Mouse (Mus musculus): ENCODE measurements around the gene Ppp2r5a. TPM values are rescaled to one million over a fixed set of nuclear protein-coding genes. Genes with fewer than 3 reads are reported as not detected.
A peak's percentile ranks its signal among the peaks of the same experiment; 100 is the strongest.
"Not testable (repeated sequence)": the region's sequence is repeated elsewhere in the genome, so short reads cannot be mapped to it uniquely, and the experiment has no call there.

The Ppp2r5a gene
- polyA plus RNA-seq, 1 experiment from 2014 or later: 9.5 TPM

GRCm38 (mm10) chr1:191432023-191432422 lies 29.0 kb upstream of the Ppp2r5a start:
- Histone ChIP-seq H3K27ac (no peak overlapping the region), H3K4me1 (peaks cover 34% of the 10 kb centered on the region)

DNA sequence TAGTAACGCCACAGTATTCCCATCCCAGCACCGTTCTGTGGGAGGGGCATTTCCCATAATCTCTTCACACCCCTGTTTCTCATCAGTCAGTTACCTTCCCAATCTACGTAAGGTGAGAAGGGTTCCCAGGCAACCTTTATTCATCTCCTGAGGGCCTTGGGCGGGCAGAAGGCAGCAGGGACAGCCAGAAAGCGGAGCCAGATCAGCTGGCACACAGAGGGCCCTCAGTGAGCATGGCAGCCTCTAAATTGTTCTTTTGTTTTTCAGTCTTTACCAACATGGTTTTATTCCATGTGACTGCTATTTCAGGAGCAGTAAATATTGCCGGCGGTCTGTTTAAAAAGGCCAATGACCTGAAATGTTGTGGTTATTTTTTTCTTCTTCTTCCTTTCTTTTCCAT lies 27.0 kb upstream of the Ppp2r5a start:
- H3K4me1 ChIP-seq: peaks cover 15% of the 10 kb centered on the region
- no peaks in the 10 kb centered on the region for H3K9me3 ChIP-seq
- no peak for DNase-seq (ENCODE audit: extremely low spot score, low spot score)
- H3K27ac ChIP-seq: no peak overlapping the region
- no peak overlapping the region for H3K4me3 ChIP-seq
- 80% methylated on average over 7 of the region's 7 CpGs for WGBS
- H3K36me3 ChIP-seq (replicated peaks): no peaks in the 10 kb centered on the region
- no peaks in the 10 kb centered on the region for H3K27me3 ChIP-seq (ENCODE audit: poor library complexity, severe bottlenecking)

More at GRCm38 (mm10) chr1:191432023-191432422, 29.0 kb upstream of the Ppp2r5a start:
- WGBS: 84% methylated on average over 15 of the region's 15 CpGs
- no peaks in the 10 kb centered on the region for H3K36me3 ChIP-seq (replicated peaks)
- no peaks in the 10 kb centered on the region for H3K9me3 ChIP-seq
- no peak overlapping the region for H3K4me3 ChIP-seq
- DNase-seq (ENCODE audit: extremely low spot score, low spot score): no peak
- H3K27me3 ChIP-seq (ENCODE audit: poor library complexity, severe bottlenecking): no peaks in the 10 kb centered on the region

DNA sequence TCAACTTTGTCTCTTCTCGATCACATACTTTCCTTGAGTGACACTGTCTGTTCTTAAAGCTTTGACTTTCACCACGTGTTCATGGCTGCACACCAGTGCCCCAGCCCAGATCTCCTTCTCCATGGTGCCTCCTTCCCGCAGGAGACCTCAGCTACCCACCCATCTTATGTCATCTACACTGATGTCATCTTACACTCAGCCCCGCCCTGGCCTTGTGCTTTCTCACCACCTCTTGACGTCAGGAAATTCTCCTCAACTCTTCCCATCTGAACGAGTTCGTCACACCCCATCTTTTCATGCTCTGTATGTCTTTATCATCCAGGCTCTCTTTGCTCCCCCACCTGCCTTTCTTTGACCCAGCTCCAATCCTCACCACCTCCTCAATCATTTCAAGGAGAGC lies 22.8 kb upstream of the Ppp2r5a start:
- WGBS: 84% methylated on average over 7 of the region's 7 CpGs
- no peaks in the 10 kb centered on the region for H3K27me3 ChIP-seq (ENCODE audit: poor library complexity, severe bottlenecking)
- no peaks in the 10 kb centered on the region for H3K9me3 ChIP-seq
- peaks cover 5% of the 10 kb centered on the region for H3K4me1 ChIP-seq
- no peak for DNase-seq (ENCODE audit: extremely low spot score, low spot score)
- no peaks in the 10 kb centered on the region for H3K36me3 ChIP-seq (replicated peaks)
- H3K27ac ChIP-seq: no peak overlapping the region
- H3K4me3 ChIP-seq: no peak overlapping the region

DNA sequence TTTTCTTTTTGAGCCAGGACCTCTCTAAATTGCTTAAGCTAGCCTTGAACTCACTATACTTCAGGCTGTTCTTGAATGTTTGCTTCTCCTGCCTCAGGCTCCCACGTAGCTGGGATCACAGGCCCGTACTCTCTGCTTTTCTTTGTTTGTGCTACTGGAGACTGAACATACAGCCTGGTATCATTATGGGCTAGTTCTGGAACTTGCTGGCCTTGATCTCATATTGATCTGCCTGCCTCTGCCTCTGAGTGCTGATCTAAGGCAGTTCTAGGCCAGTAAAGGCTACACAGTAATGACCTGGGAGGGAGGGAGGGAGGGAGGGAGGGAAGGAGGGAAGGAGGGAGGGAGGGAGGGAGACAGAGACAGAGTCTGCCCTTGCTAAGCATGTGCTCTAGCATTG lies 20.1 kb upstream of the Ppp2r5a start:
- WGBS: 76% methylated on average over 2 of the region's 2 CpGs
- no peak overlapping the region for H3K27ac ChIP-seq
- no peak overlapping the region for H3K4me3 ChIP-seq
- no peak for DNase-seq (ENCODE audit: extremely low spot score, low spot score)
- no peaks in the 10 kb centered on the region for H3K9me3 ChIP-seq
- H3K27me3 ChIP-seq (ENCODE audit: poor library complexity, severe bottlenecking): no peaks in the 10 kb centered on the region
- peaks cover 23% of the 10 kb centered on the region for H3K4me1 ChIP-seq
- no peaks in the 10 kb centered on the region for H3K36me3 ChIP-seq (replicated peaks)

- H3K4me1 ChIP-seq: peaks cover 23% of the 10 kb centered on the region
- not testable (repeated sequence) for H3K9me3 ChIP-seq; DNase-seq (ENCODE audit: extremely low spot score, low spot score); H3K4me3 ChIP-seq; H3K27me3 ChIP-seq (ENCODE audit: poor library complexity, severe bottlenecking); H3K27ac ChIP-seq; H3K36me3 ChIP-seq (replicated peaks)
- WGBS: 67% methylated on average over 3 of the region's 3 CpGs
Measured at GRCm38 (mm10) chr1:191422714-191423113, 19.6 kb upstream of the Ppp2r5a start.

DNA sequence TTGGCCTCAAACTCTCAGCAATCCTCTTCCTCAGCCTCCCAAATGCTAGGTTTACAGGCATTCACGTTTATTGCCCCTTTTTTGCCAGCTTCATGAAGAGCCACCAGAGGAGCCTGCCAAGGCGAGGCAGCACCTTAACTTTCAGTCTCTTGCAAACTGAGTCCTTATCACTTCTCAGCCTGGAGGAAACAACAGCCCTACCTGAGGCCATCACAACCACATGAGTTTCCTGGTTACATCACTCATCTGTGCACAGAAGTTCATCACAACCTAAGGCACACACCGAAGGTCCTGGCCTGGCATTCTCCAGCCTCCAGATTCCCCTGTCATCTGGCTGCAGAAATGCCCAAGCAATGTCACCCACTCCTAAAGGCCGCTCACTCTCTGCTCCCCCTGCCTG lies 19.1 kb upstream of the Ppp2r5a start:
- peaks cover 23% of the 10 kb centered on the region for H3K4me1 ChIP-seq
- H3K4me3 ChIP-seq: no peak overlapping the region
- no peak for DNase-seq (ENCODE audit: extremely low spot score, low spot score)
- 69% methylated on average over 4 of the region's 4 CpGs for WGBS
- no peaks in the 10 kb centered on the region for H3K36me3 ChIP-seq (replicated peaks)
- H3K27ac ChIP-seq: no peak overlapping the region
- no peaks in the 10 kb centered on the region for H3K9me3 ChIP-seq
- H3K27me3 ChIP-seq (ENCODE audit: poor library complexity, severe bottlenecking): no peaks in the 10 kb centered on the region

- H3K9me3 ChIP-seq: no peaks in the 10 kb centered on the region
- H3K36me3 ChIP-seq (replicated peaks): no peaks in the 10 kb centered on the region
- WGBS: 80% methylated on average over 1 of the region's 1 CpGs
Measured at GRCm38 (mm10) chr1:191421426-191421999, 18.4 kb upstream of the Ppp2r5a start.

DNA sequence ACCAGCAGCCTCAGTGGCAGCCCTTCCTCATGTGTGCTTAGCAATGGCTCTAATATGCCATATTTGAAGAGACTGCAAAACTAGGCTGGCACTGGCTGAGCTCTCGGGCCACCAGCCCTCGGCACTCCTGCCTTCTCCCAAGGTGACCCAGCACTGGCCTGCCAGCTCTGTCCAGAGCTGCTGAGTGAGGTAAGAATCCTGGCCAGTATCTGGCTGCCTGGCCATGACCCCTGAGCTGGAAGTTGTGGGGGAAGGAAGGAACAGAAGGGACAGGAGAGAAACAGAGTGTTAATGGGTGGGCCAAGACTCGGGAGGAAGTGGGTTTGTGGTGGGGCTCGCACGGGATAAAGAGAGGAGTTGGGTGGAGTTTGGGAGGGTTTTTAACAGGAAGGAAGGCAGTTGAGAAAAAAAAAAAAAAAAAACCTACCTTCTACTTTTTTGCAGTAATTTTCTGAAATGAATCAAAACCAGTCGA lies 17.9 kb upstream of the Ppp2r5a start:
- 63% methylated on average over 6 of the region's 6 CpGs for WGBS
- peaks cover 35% of the 10 kb centered on the region for H3K4me1 ChIP-seq
- H3K27ac ChIP-seq: no peak overlapping the region
- DNase-seq (ENCODE audit: extremely low spot score, low spot score): no peak
- no peaks in the 10 kb centered on the region for H3K9me3 ChIP-seq
- no peaks in the 10 kb centered on the region for H3K36me3 ChIP-seq (replicated peaks)
- no peak overlapping the region for H3K4me3 ChIP-seq
- H3K27me3 ChIP-seq (ENCODE audit: poor library complexity, severe bottlenecking): no peaks in the 10 kb centered on the region

More at GRCm38 (mm10) chr1:191421426-191421999, 18.4 kb upstream of the Ppp2r5a start:
- Histone ChIP-seq H3K27ac (no peak overlapping the region), H3K4me3 (no peak overlapping the region), H3K27me3 (ENCODE audit: poor library complexity, severe bottlenecking) (no peaks in the 10 kb centered on the region), H3K4me1 (peaks cover 29% of the 10 kb centered on the region)
- DNase-seq (ENCODE audit: extremely low spot score, low spot score): no peak

DNA sequence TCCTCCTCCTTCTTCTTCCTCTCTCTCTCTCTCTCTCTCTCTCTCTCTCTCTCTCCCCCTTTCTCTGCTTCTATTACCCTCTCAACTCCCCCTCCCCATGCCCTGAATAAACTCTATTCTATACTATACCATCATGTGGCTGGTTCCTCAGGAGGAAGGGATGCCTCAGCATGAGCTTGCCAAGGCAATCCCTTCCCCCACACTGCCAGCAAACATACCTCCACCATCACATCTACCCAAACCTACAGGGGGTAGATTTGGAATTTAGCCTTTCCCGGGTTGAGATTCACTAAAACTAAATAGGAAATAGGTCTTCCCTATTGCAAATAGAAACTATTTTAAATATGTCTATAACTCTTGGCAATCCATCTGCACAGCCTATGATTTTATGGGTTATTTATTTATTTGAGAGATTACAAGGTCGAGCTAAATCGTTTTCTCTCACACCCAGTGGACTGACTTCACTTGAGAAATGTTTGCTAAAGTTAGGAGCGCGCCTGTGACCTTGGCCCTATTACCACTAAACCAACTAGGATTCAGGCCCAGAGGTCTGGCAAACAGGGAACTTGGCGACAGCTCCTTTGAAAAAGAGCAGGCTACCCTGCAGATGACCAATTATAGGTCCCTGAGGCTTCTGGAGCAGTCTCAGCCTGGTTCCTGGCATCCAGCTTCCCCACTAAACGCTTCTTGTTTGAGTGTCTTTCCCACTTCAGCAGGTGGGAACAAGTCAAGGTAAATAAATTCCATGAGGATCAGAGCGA lies 17.1 kb upstream of the Ppp2r5a start:
- Histone ChIP-seq H3K36me3 (replicated peaks) (no peaks in the 10 kb centered on the region), H3K9me3 (no peaks in the 10 kb centered on the region), H3K4me3 (no peak overlapping the region), H3K27me3 (ENCODE audit: poor library complexity, severe bottlenecking) (no peaks in the 10 kb centered on the region), H3K4me1 (peaks cover 38% of the 10 kb centered on the region), H3K27ac (no peak overlapping the region)
- WGBS: 55% methylated on average over 8 of the region's 8 CpGs
- DNase-seq (ENCODE audit: extremely low spot score, low spot score): no peak

GRCm38 (mm10) chr1:191419421-191419820 lies 16.3 kb upstream of the Ppp2r5a start:
- Histone ChIP-seq H3K4me1 (peaks cover 38% of the 10 kb centered on the region), H3K36me3 (replicated peaks) (no peaks in the 10 kb centered on the region), H3K27me3 (ENCODE audit: poor library complexity, severe bottlenecking) (no peaks in the 10 kb centered on the region), H3K4me3 (no peak overlapping the region), H3K27ac (0 out of 2 replicates have a peak overlapping the region, but pooled peaks have one; percentile 1), H3K9me3 (no peaks in the 10 kb centered on the region)
- WGBS: 67% methylated on average over 6 of the region's 6 CpGs
- no peak for DNase-seq (ENCODE audit: extremely low spot score, low spot score)

DNA sequence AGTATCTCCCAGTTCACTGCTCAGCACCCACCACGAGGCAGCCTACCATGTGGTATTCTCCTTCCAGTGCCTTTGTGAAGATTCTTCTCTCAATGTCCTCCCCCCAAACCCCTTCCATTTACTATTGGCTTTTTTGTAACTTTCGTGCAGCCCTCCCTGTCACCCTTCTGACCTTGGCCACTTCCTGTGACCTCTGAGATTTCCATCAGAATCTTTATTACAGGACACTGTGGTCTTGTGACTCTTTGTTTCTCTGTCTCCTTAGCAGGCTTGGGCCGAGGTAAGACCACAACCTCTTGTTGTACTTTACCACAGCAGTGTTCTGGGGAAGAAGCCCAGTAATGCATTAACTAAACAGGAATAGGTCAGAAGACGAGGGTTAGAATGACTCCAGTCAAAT lies 15.9 kb upstream of the Ppp2r5a start:
- Histone ChIP-seq H3K4me1 (peaks cover 38% of the 10 kb centered on the region), H3K36me3 (replicated peaks) (no peaks in the 10 kb centered on the region), H3K9me3 (no peaks in the 10 kb centered on the region), H3K27ac (0 out of 2 replicates have a peak overlapping the region, but pooled peaks have one; percentile 1), H3K4me3 (no peak overlapping the region), H3K27me3 (ENCODE audit: poor library complexity, severe bottlenecking) (no peaks in the 10 kb centered on the region)
- no peak for DNase-seq (ENCODE audit: extremely low spot score, low spot score)
- 73% methylated on average over 4 of the region's 4 CpGs for WGBS

- no peaks in the 10 kb centered on the region for H3K9me3 ChIP-seq
- 78% methylated on average over 5 of the region's 5 CpGs for WGBS
Measured at GRCm38 (mm10) chr1:191417111-191417510, 14.0 kb upstream of the Ppp2r5a start.

DNA sequence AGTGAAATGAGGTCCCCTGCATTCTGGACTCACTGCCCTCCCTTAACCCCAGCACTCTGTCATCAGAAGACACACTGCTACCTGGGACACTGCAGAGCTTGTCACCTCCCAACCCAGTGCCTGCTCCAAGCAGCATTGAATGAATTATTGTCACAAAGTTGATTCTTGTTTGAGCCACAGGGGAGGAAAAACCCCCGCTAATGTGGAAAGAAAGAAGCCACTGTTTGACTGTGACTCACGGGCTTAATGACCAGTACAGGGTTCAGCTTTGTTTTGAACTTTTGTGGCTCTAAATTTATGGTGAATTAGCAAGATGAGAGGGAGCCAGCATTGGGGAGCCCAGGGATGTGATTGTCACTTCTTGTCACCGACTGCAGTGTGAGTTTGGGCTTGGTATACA lies 13.5 kb upstream of the Ppp2r5a start:
- WGBS: 26% methylated on average over 3 of the region's 3 CpGs
- Histone ChIP-seq H3K4me1 (peaks cover 42% of the 10 kb centered on the region), H3K27ac (no peak overlapping the region), H3K9me3 (no peaks in the 10 kb centered on the region), H3K27me3 (ENCODE audit: poor library complexity, severe bottlenecking) (no peaks in the 10 kb centered on the region), H3K36me3 (replicated peaks) (no peaks in the 10 kb centered on the region), H3K4me3 (no peak overlapping the region)
- DNase-seq (ENCODE audit: extremely low spot score, low spot score): no peak

More at GRCm38 (mm10) chr1:191417111-191417510, 14.0 kb upstream of the Ppp2r5a start:
- Histone ChIP-seq H3K4me3 (no peak overlapping the region), H3K36me3 (replicated peaks) (no peaks in the 10 kb centered on the region), H3K27ac (no peak overlapping the region), H3K27me3 (ENCODE audit: poor library complexity, severe bottlenecking) (no peaks in the 10 kb centered on the region), H3K4me1 (peaks cover 42% of the 10 kb centered on the region)
- DNase-seq (ENCODE audit: extremely low spot score, low spot score): no peak

Data from forebrain, embryonic 10.5 days (tissue).